Mouse (Mus musculus) heart, embryonic 11.5 days (tissue): ENCODE results near the gene Trex1. TPM values are rescaled to one million over a fixed set of nuclear protein-coding genes. Genes with fewer than 3 reads are reported as not detected.

Source experiments
- ATAC-seq: fragments of 200-750 bp; cut with Nextera tagmentation; replicated peaks from 2 replicates; pipeline ENCODE4 v1.8.0; 2017; ENCODE audit warnings: moderate library complexity; ENCODE audit not compliant: insufficient number of reproducible peaks, low FRiP score, low TSS enrichment
- H3K27ac ChIP-seq: fragments of 300-500 bp; sonication (generic); 2 replicates; pipeline ENCODE4 v1.5.1; 2014; ENCODE audit warnings: mild to moderate bottlenecking, low read depth, low read length
- H3K27me3 ChIP-seq: fragments of 300-500 bp; sonication (generic); 2 replicates; pipeline ENCODE4 v1.6.1; 2014; ENCODE audit warnings: mild to moderate bottlenecking, low read length, mixed read lengths; ENCODE audit not compliant: control insufficient read depth, insufficient read depth
- H3K36me3 ChIP-seq: fragments of 300-500 bp; sonication (generic); 2 replicates; pipeline ENCODE4 v1.6.1; 2014; ENCODE audit warnings: mild to moderate bottlenecking, low read length, moderate library complexity, mixed read lengths; ENCODE audit not compliant: control insufficient read depth, insufficient read depth
- H3K4me1 ChIP-seq: fragments of 300-500 bp; sonication (generic); 2 replicates; pipeline ENCODE4 v1.6.1; 2014; ENCODE audit warnings: low read length; ENCODE audit not compliant: control insufficient read depth, insufficient read depth
- H3K4me2 ChIP-seq: fragments of 300-500 bp; sonication (generic); 2 replicates; pipeline ENCODE4 v1.6.1; 2014; ENCODE audit warnings: mild to moderate bottlenecking, moderate library complexity
- H3K4me3 ChIP-seq: fragments of 300-500 bp; sonication (generic); 2 replicates; pipeline ENCODE4 v1.5.1; 2014; ENCODE audit warnings: low read depth, low read length
- H3K9ac ChIP-seq: fragments of 300-500 bp; sonication (generic); 2 replicates; pipeline ENCODE4 v1.6.1; 2014; ENCODE audit warnings: mild to moderate bottlenecking, low read depth, low read length, moderate library complexity
- H3K9me3 ChIP-seq: fragments of 300-500 bp; sonication (generic); replicated peaks from 2 replicates; pipeline ENCODE4 v1.6.1; 2016; ENCODE audit warnings: low read length; ENCODE audit not compliant: control insufficient read depth
- WGBS: fragments of 180-500 bp; shearing (Covaris S2); extraction: QIAGEN DNeasy Blood & Tissue Kit; methylation state at CpG from one replicate; pipeline ENCODE4 v1.1.7; 2014; ENCODE audit not compliant: insufficient replicate concordance; 5-methylcytosine and 5-hydroxymethylcytosine counted together
- polyA plus RNA-seq: library from polyadenylated mRNA; unstranded; fragments of >200 nt; fragmentation: Nextera tagmentation; extraction: Ambion mirVana; gene quantifications from 2 replicates; pipeline ENCODE4 v1.2.1, GENCODE M21; 2014

The Trex1 gene
- polyA plus RNA-seq, 1 experiment from 2014 or later: 5.7 TPM

DNA sequence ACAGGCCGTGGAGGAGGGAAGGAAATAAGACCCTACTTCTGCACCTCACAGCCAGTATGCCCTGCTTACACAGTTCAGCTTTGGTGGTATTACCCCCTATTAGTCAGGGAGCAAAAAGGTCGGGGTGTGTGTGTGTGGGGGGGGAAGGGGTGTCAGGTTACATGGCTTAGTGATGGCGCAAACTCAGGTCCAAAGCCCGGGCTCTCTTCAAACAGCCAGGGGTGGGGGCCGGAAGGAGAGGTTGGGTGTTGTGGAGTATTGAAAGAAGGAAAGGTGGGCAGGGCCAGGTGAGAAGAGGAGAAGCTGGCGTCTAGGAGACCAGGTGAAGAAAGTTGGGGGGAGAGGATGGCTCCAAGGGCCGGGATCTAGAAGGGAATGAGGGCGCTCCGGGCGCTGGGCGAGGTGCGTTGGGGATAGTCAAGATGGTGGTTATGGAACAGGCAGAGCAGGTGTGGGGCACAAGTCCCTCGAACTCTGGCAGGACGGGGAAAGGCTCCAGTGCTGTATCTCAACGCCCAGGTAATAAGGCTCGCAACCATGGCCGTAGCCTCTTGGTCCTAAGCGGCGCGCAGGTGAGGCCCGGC, 35.1 kb upstream of the Trex1 start:
- H3K4me1 ChIP-seq: peaks cover 48% of the 10 kb centered on the region
- H3K27me3 ChIP-seq: no peaks in the 10 kb centered on the region
- H3K9ac ChIP-seq: peak overlapping the region; percentile 93
- H3K9me3 ChIP-seq: no peaks in the 10 kb centered on the region
- WGBS: 2% methylated on average over 21 of the region's 21 CpGs
- peak overlapping the region; percentile 97 for H3K27ac ChIP-seq
- 0 out of 2 replicates have a peak, but pooled peaks cover 3% of the 10 kb centered on the region for H3K36me3 ChIP-seq
- H3K4me2 ChIP-seq: peak overlapping the region; percentile 88
- peak; percentile 0 for ATAC-seq
- peak overlapping the region; percentile 72 for H3K4me3 ChIP-seq

- no peak for ATAC-seq
- peak overlapping the region; percentile 72 for H3K4me3 ChIP-seq
- no peaks in the 10 kb centered on the region for H3K27me3 ChIP-seq
- H3K9ac ChIP-seq: no peak overlapping the region; the same call in 1 of the 2 replicates
- WGBS: 15% methylated on average over 11 of the region's 11 CpGs
- H3K4me1 ChIP-seq: peaks cover 41% of the 10 kb centered on the region
- peak overlapping the region; percentile 88 for H3K4me2 ChIP-seq
- 0 out of 2 replicates have a peak overlapping the region, but pooled peaks have one; percentile 97 for H3K27ac ChIP-seq
- H3K36me3 ChIP-seq: 0 out of 2 replicates have a peak, but pooled peaks cover 3% of the 10 kb centered on the region
- no peaks in the 10 kb centered on the region for H3K9me3 ChIP-seq
These were observed 34.4 kb upstream of the Trex1 start for GRCm38 (mm10) chr9:109093786-109094552.

DNA sequence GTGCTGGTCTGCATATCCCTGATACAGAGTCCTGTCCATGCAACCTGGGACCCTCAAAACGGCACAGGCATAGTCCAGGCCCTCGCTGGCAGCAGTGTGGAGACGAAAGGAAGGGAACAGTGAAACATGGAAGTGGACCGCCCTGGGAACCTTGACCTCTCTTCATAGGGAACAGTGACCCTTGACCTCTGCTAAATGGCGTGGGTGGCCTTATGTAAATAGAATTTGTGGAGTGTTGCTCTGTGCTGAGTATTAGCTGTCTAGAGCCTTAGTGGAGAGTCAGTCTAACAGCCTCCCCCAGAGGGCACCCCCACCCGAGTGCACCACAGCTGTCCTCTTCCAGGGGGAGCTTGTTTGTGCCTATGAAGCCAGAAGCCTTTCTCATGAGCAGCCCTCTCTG, 33.3 kb upstream of the Trex1 start:
- H3K27ac ChIP-seq: 0 out of 2 replicates have a peak overlapping the region, but pooled peaks have one; percentile 6
- WGBS: 53% methylated on average over 6 of the region's 6 CpGs
- 0 out of 2 replicates have a peak, but pooled peaks cover 3% of the 10 kb centered on the region for H3K36me3 ChIP-seq
- H3K9me3 ChIP-seq: no peaks in the 10 kb centered on the region
- 0 out of 2 replicates have a peak overlapping the region, but pooled peaks have one; percentile 16 for H3K9ac ChIP-seq
- peaks cover 30% of the 10 kb centered on the region for H3K4me1 ChIP-seq
- H3K27me3 ChIP-seq: no peaks in the 10 kb centered on the region
- ATAC-seq: no peak
- H3K4me2 ChIP-seq: no peak overlapping the region
- no peak overlapping the region for H3K4me3 ChIP-seq

- 93% methylated on average over 8 of the region's 8 CpGs for WGBS
- H3K27me3 ChIP-seq: no peaks in the 10 kb centered on the region
- 0 out of 2 replicates have a peak, but pooled peaks cover 3% of the 10 kb centered on the region for H3K36me3 ChIP-seq
- no peak for ATAC-seq
- H3K4me1 ChIP-seq: peaks cover 20% of the 10 kb centered on the region
- H3K9ac ChIP-seq: no peak overlapping the region
- H3K4me3 ChIP-seq: no peak overlapping the region
- H3K27ac ChIP-seq: no peak overlapping the region
- no peak overlapping the region for H3K4me2 ChIP-seq
- no peaks in the 10 kb centered on the region for H3K9me3 ChIP-seq
These were observed 32.3 kb upstream of the Trex1 start for GRCm38 (mm10) chr9:109091802-109092201.

- Histone ChIP-seq H3K9me3 (no peaks in the 10 kb centered on the region), H3K27ac (no peak overlapping the region), H3K36me3 (0 out of 2 replicates have a peak, but pooled peaks cover 3% of the 10 kb centered on the region), H3K4me2 (no peak overlapping the region), H3K27me3 (no peaks in the 10 kb centered on the region), H3K4me3 (no peak overlapping the region), H3K9ac (no peak overlapping the region), H3K4me1 (peaks cover 12% of the 10 kb centered on the region)
- ATAC-seq: no peak
- WGBS: 86% methylated on average over 15 of the region's 15 CpGs
These were observed 30.9 kb upstream of the Trex1 start for GRCm38 (mm10) chr9:109090446-109090845.

- no peaks in the 10 kb centered on the region for H3K27me3 ChIP-seq
- no peak for ATAC-seq
- no peak overlapping the region for H3K4me2 ChIP-seq
- 19% methylated on average over 5 of the region's 5 CpGs for WGBS
- no peaks in the 10 kb centered on the region for H3K9me3 ChIP-seq
- H3K4me3 ChIP-seq: no peak overlapping the region
- H3K4me1 ChIP-seq: peaks cover 3% of the 10 kb centered on the region; the same call in 1 of the 2 replicates
- H3K36me3 ChIP-seq: 0 out of 2 replicates have a peak, but pooled peaks cover 3% of the 10 kb centered on the region
- H3K27ac ChIP-seq: no peak overlapping the region
- H3K9ac ChIP-seq: no peak overlapping the region
These were observed 28.5 kb upstream of the Trex1 start for GRCm38 (mm10) chr9:109087987-109088386.

GRCm38 (mm10) chr9:109084922-109085321, 25.4 kb upstream of the Trex1 start:
- no peaks in the 10 kb centered on the region for H3K27me3 ChIP-seq
- no peaks in the 10 kb centered on the region for H3K36me3 ChIP-seq
- no peaks in the 10 kb centered on the region for H3K9me3 ChIP-seq
- WGBS: 17% methylated on average over 2 of the region's 2 CpGs
- H3K4me2 ChIP-seq: no peak overlapping the region
- no peak overlapping the region for H3K27ac ChIP-seq
- no peak for ATAC-seq
- peaks cover 10% of the 10 kb centered on the region for H3K4me1 ChIP-seq
- H3K4me3 ChIP-seq: no peak overlapping the region
- no peak overlapping the region for H3K9ac ChIP-seq

DNA sequence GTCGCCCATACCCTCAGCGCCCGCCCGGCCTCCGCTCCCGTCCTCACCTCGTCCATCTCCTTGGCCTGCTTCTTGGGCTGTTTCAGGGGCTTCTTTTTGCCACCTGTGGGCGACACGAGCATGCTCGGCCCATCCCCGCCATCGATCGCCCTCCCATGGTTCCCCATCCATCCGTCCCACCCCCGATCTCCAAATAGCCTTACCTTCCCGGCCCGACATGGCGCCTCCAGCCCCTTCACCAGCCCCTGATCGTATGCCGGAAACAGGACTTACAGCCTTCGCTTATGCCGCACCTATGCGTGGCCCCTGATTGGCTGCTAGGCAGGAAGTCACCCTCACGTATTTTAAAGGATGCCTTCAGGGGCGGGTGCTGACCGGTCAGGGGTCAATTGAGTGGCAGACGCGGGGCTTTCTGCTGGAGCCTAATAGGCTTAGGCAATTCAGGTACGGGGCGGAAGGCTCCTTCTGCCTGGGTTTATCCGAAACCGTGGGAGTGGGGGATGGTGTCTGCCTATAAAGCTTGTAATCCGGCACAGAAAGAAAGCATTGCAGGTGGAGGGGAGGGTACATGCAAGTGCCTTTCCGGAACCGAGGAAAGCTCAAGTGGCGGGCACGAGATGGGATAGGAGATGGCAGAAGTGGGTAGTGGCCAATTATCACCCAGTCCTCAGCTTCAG, 22.7 kb upstream of the Trex1 start, which contains the start of the genes Ccdc51 and Tma7:
TSS of gene Ccdc51 (plus strand) at position 370 of the 677 bp plus-strand sequence.
TSS of gene Tma7 (minus strand) at position 464 of the 677 bp plus-strand sequence.
- Histone ChIP-seq H3K27me3 (no peaks in the 10 kb centered on the region), H3K36me3 (no peaks in the 10 kb centered on the region), H3K4me2 (peak within 1 kb of the TSS; percentile 82), H3K4me3 (peak within 1 kb of the TSS; percentile 77), H3K9ac (peak within 1 kb of the TSS; percentile 81), H3K27ac (peak within 1 kb of the TSS; percentile 59), H3K9me3 (no peaks in the 10 kb centered on the region), H3K4me1 (peaks cover 10% of the 10 kb centered on the region)
- ATAC-seq: peak; percentile 97
- under 1% methylated on average over 37 of the region's 37 CpGs for WGBS
